Mouse (Mus musculus) forebrain, embryonic 11.5 days (tissue): ENCODE measurements around the gene Gnaq. TPM values are rescaled to one million over a fixed set of nuclear protein-coding genes. Genes with fewer than 3 reads are reported as not detected.
A peak's percentile ranks its signal among the peaks of the same experiment; 100 is the strongest.

Experiments used
- ATAC-seq: fragments of 200-750 bp; cut with Nextera tagmentation; replicated peaks from 2 replicates; pipeline ENCODE4 v1.8.0; 2017; ENCODE audit warnings: moderate TSS enrichment; ENCODE audit not compliant: low FRiP score
- DNase-seq: peaks from one replicate; pipeline ENCODE4 v3.0.0-alpha.2; 2017; ENCODE audit warnings: low spot score
- H3K27ac ChIP-seq: fragments of 300-500 bp; sonication (generic); 2 replicates; pipeline ENCODE4 v1.5.1; 2014; ENCODE audit warnings: low read depth, low read length
- H3K27me3 ChIP-seq: fragments of 300-500 bp; sonication (generic); 2 replicates; pipeline ENCODE4 v1.6.1; 2014; ENCODE audit warnings: mild to moderate bottlenecking, low read length, mixed read lengths; ENCODE audit not compliant: control insufficient read depth, insufficient read depth
- H3K36me3 ChIP-seq: fragments of 300-500 bp; sonication (generic); 2 replicates; pipeline ENCODE4 v1.6.1; 2014; ENCODE audit warnings: mild to moderate bottlenecking, low read length, moderate library complexity, mixed read lengths; ENCODE audit not compliant: control insufficient read depth, insufficient read depth
- H3K4me1 ChIP-seq: fragments of 300-500 bp; sonication (generic); replicated peaks from 2 replicates; pipeline ENCODE4 v1.6.1; 2014; ENCODE audit warnings: low read length, mixed read lengths; ENCODE audit not compliant: control insufficient read depth, insufficient read depth
- H3K4me2 ChIP-seq: fragments of 300-500 bp; sonication (generic); 2 replicates; pipeline ENCODE4 v1.6.1; 2014; ENCODE audit warnings: low read depth, mild to moderate bottlenecking, low read length, moderate library complexity, mixed read lengths; ENCODE audit not compliant: severe bottlenecking
- H3K4me3 ChIP-seq: fragments of 300-500 bp; sonication (generic); 2 replicates; pipeline ENCODE4 v1.5.1; 2014; ENCODE audit warnings: low read depth, low read length
- H3K9ac ChIP-seq: fragments of 300-500 bp; sonication (generic); 2 replicates; pipeline ENCODE4 v1.6.1; 2014; ENCODE audit warnings: low read length
- H3K9me3 ChIP-seq: fragments of 300-500 bp; sonication (generic); 2 replicates; pipeline ENCODE4 v1.6.1; 2016; ENCODE audit warnings: low read length, mixed read lengths; ENCODE audit not compliant: control insufficient read depth
- WGBS: fragments of 180-500 bp; shearing (Covaris S2); extraction: QIAGEN DNeasy Blood & Tissue Kit; methylation state at CpG from one replicate; pipeline ENCODE4 v1.1.7; 2014; 5-methylcytosine and 5-hydroxymethylcytosine counted together
- polyA plus RNA-seq: library from polyadenylated mRNA; unstranded; fragments of >200 nt; fragmentation: Nextera tagmentation; extraction: Ambion mirVana; gene quantifications from 2 replicates; pipeline ENCODE4 v1.2.1, GENCODE M21; 2014

Gnaq gene
- polyA plus RNA-seq, 1 experiment from 2014 or later = 19.7 TPM

DNA sequence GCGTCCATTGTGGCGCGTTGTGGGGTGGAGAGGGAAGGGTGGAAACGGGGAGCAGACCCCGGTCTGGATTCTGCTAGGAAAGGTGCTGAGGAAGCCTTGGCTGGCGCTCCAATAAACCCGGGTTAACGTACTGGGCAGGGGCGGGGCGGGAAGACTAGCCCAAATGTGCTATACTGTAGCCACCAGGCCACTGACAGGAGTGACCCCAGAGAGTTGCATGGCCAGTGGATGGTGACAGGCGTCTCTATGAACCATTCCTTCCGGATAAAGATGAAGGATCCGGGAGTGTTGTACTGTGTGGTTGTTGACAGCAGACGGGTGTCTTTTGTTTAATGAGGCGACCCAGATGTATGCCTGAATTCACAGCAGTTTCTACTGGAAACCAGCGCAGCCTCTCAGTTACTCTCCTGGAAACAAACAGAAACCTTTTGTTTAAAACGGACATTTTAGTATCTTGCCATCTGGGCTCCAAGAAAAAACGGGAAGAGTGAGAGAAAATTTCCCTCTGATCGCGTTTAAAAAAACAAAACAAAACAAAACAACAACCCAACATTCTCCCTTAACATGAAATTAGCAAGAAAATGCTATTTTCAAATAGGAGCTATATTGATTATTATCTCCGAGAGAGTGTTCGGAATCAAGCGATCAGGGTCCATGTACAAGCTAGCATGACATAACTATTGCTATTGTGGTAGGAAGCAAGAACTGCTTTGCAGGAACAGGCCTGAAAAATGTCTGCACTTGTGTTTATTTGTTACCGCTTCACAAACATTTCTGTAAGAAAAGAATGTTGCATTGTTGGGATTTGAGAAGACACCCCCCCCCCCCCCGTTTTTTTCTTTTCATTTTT, 1.3 kb downstream of the Gnaq start:
- ATAC-seq = peak; percentile 50
- H3K4me2 ChIP-seq = peak overlapping the region; percentile 67
- peak overlapping the region; percentile 97 for H3K27ac ChIP-seq
- no peaks in the 10 kb centered on the region for H3K36me3 ChIP-seq
- peak overlapping the region; percentile 97 for H3K9ac ChIP-seq
- WGBS = 14% methylated on average over 25 of the region's 25 CpGs
- no peaks in the 10 kb centered on the region for H3K9me3 ChIP-seq
- H3K4me3 ChIP-seq = peak overlapping the region; percentile 96
- H3K27me3 ChIP-seq = no peaks in the 10 kb centered on the region
- no peaks in the 10 kb centered on the region for H3K4me1 ChIP-seq
- no peak for DNase-seq

- ATAC-seq (no peak), DNase-seq (no peak)
- Histone ChIP-seq H3K9me3 (no peaks in the 10 kb centered on the region), H3K4me1 (peaks cover 9% of the 10 kb centered on the region; the same call in 1 of the 2 replicates), H3K4me3 (no peak overlapping the region), H3K27ac (no peak overlapping the region), H3K27me3 (no peaks in the 10 kb centered on the region), H3K4me2 (no peak overlapping the region), H3K36me3 (no peaks in the 10 kb centered on the region), H3K9ac (no peak overlapping the region)
- 87% methylated on average over 5 of the region's 5 CpGs for WGBS
These were observed 5.5 kb downstream of the Gnaq start for GRCm38 (mm10) chr19:16138064-16138580.

DNA sequence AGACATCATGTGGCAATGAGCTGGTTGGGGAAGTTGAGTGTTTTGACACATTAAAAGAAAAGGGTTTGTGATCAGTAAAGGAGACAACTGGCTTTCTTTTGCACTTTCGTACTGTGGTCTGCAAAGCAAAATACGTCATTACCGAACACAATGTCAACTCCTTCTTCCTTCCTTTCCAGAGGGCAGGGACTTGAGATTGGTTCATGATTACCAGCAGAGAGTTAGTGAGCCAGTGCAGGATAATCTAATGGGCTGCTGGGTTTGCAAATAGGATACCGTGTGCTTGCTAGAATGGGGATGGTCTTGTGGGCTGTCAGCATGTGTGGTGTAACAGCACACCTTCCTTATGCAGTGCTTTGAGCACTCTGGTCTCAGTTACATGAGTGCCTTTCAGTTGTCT, 8.1 kb downstream of the Gnaq start:
- ATAC-seq (no peak), DNase-seq (no peak)
- Histone ChIP-seq H3K4me3 (no peak overlapping the region), H3K27me3 (no peaks in the 10 kb centered on the region), H3K4me2 (no peak overlapping the region), H3K27ac (no peak overlapping the region), H3K9ac (no peak overlapping the region), H3K4me1 (peaks cover 9% of the 10 kb centered on the region; the same call in 1 of the 2 replicates), H3K9me3 (no peaks in the 10 kb centered on the region), H3K36me3 (no peaks in the 10 kb centered on the region)
- 71% methylated on average over 4 of the region's 4 CpGs for WGBS

GRCm38 (mm10) chr19:16141857-16142256, 9.2 kb downstream of the Gnaq start:
- H3K36me3 ChIP-seq = no peaks in the 10 kb centered on the region
- H3K4me1 ChIP-seq = peaks cover 9% of the 10 kb centered on the region; the same call in 1 of the 2 replicates
- WGBS = 77% methylated on average over 4 of the region's 4 CpGs
- H3K9ac ChIP-seq = no peak overlapping the region
- H3K9me3 ChIP-seq = no peaks in the 10 kb centered on the region
- ATAC-seq = no peak
- H3K27ac ChIP-seq = no peak overlapping the region
- DNase-seq = no peak
- H3K27me3 ChIP-seq = no peaks in the 10 kb centered on the region
- no peak overlapping the region for H3K4me3 ChIP-seq
- no peak overlapping the region for H3K4me2 ChIP-seq

GRCm38 (mm10) chr19:16142990-16143389, 10.4 kb downstream of the Gnaq start:
- Histone ChIP-seq H3K9me3 (no peaks in the 10 kb centered on the region), H3K27me3 (no peaks in the 10 kb centered on the region), H3K9ac (no peak overlapping the region), H3K4me1 (peaks cover 9% of the 10 kb centered on the region; the same call in 1 of the 2 replicates), H3K27ac (no peak overlapping the region), H3K36me3 (no peaks in the 10 kb centered on the region), H3K4me3 (no peak overlapping the region), H3K4me2 (no peak overlapping the region)
- DNase-seq = no peak
- 94% methylated on average over 10 of the region's 10 CpGs for WGBS
- no peak for ATAC-seq

- no peak overlapping the region for H3K4me2 ChIP-seq
- H3K27me3 ChIP-seq = no peaks in the 10 kb centered on the region
- 91% methylated on average over 6 of the region's 6 CpGs for WGBS
- H3K4me3 ChIP-seq = no peak overlapping the region
- H3K27ac ChIP-seq = no peak overlapping the region
- no peak for ATAC-seq
- no peaks in the 10 kb centered on the region for H3K9me3 ChIP-seq
- no peaks in the 10 kb centered on the region for H3K36me3 ChIP-seq
- no peaks in the 10 kb centered on the region for H3K4me1 ChIP-seq
- DNase-seq = no peak
- no peak overlapping the region for H3K9ac ChIP-seq
These were observed 14.8 kb downstream of the Gnaq start for GRCm38 (mm10) chr19:16147446-16147845.

DNA sequence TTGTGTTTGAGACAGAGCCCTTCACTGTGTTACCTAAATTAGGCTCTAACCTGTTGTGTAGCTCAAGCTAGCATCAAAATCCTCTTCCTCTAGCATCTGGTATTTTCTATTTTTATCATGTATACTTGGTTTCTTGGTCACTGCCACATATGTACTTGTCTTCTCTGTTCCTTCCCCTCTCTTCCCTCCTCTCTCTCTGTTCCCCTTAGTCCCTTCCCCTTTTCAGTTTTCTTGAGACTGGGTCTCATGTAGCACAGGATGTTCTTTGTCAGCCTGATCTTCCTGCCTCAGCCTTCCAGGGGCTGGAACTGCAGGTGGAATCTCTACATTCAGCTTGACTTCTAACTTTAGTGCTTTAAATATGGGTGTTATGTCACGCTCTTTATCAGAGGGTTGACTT, 16.5 kb downstream of the Gnaq start:
- ATAC-seq = no peak
- Histone ChIP-seq H3K9ac (no peak overlapping the region), H3K4me3 (no peak overlapping the region), H3K4me1 (no peaks in the 10 kb centered on the region), H3K36me3 (no peaks in the 10 kb centered on the region), H3K27ac (no peak overlapping the region), H3K9me3 (no peaks in the 10 kb centered on the region), H3K4me2 (no peak overlapping the region), H3K27me3 (no peaks in the 10 kb centered on the region)
- no peak for DNase-seq
- WGBS = 94% methylated on average over 1 of the region's 1 CpGs

DNA sequence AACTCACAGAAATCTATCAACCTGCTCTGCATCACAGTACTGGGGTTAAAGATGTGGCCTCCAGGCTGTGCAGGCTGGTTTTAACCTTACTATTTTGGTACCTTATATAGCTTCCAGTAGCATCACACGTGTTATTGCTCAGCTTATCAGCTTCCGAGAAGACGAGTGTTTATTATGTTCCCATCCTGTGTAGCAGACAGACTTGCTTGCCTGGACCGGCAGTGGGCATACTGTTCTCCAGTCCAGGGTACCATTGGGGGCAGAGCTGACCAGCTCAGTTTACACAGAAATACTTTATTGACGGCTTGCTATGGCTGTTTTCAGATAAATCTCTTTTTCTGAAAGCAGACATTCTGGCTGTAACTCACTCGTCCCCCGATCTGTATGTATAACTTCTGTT, 17.7 kb downstream of the Gnaq start:
- Histone ChIP-seq H3K36me3 (no peaks in the 10 kb centered on the region), H3K9me3 (no peaks in the 10 kb centered on the region), H3K27me3 (no peaks in the 10 kb centered on the region), H3K9ac (no peak overlapping the region), H3K4me3 (no peak overlapping the region), H3K4me2 (no peak overlapping the region), H3K27ac (no peak overlapping the region), H3K4me1 (no peaks in the 10 kb centered on the region)
- 86% methylated on average over 7 of the region's 7 CpGs for WGBS
- DNase-seq (no peak), ATAC-seq (no peak)

DNA sequence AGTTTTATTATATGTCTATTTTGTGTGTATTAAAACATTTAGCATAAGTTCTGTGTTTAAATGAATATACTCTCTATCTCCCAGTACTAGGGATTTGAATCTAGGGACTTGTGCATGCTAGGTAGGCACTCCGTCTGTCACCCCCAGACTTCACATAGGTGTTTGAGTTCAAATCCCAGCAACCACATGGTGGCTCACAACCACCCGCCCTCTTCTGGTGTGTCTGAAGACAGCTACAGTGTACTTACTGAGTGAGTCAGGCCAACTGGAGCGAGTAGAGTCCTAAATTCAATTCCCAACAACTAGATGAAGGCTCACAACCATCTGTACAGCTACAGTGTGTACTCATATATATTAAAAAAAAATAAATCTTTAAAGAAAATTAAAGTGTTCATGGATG, 21.2 kb downstream of the Gnaq start:
- DNase-seq (no peak), ATAC-seq (no peak)
- no peak overlapping the region for H3K4me2 ChIP-seq
- 94% methylated on average over 3 of the region's 3 CpGs for WGBS
- no peak overlapping the region for H3K27ac ChIP-seq
- H3K9me3 ChIP-seq = no peaks in the 10 kb centered on the region
- no peaks in the 10 kb centered on the region for H3K27me3 ChIP-seq
- H3K4me3 ChIP-seq = no peak overlapping the region
- no peaks in the 10 kb centered on the region for H3K4me1 ChIP-seq
- H3K36me3 ChIP-seq = no peaks in the 10 kb centered on the region
- H3K9ac ChIP-seq = no peak overlapping the region
